Comparison of ENCODE assay signal across 8 mouse cellular contexts in the genomic region with DNA sequence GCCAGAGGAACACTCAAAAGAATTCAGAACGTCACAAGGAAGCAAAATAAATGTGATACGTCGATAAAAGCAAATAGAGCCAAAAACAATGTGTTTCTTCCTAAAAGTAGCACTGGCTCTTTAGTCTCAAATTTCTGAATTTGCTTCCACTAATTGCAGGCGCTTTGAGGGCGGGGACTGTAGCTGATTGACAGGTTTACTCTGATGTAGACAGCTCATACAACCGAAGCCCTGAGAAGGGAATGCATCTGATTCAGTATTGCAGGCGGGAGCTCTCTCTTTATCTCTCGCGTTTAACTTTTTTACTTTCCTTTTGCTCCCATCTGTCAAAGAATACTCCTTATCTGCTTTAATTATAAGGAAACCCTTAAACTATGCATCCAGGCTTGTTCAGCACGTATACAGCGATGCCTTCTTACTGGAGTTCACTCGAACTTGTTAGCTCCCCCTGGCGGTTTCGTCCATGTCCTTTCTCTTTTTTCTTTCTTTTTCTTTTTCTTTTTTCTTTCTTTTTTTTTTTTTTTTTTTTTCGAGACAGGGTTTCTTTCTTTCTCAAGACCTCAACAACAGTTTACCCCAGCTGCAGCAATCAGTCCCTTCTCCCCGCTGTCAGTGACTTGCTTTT.
DNase-seq lines count a peak whose midpoint lies in the region; ATAC-seq and TF ChIP-seq lines count a peak whose summit lies in the region.

No protein-coding gene starts in this region.

- peak overlapping the region in 1 of 2 experiments; percentile 19; a peak in 1 of 4 replicates for H3K4me3 ChIP-seq in ES-E14 (ENCODE audit: insufficient read depth in 1 of 2, low read depth in 1 of 2, low read length in 2 of 2, poor library complexity in 1 of 2, severe bottlenecking in 1 of 2)
- peak overlapping the region; percentile 24 for H3K4me3 ChIP-seq in forebrain, embryonic 12.5 days (replicated peaks)
- H3K4me3 ChIP-seq in hindbrain, embryonic 11.5 days (ENCODE audit: low read depth, low read length) = no peak overlapping the region
- peak overlapping the region; percentile 14 for H3K4me3 ChIP-seq in lung, embryonic 14.5 days (ENCODE audit: low read depth, low read length)

- no peaks in the 10 kb centered on the region for H3K4me1 ChIP-seq in ES-E14 (ENCODE audit: control insufficient read depth in 2 of 2, insufficient read depth in 2 of 2, low read length in 2 of 2, poor library complexity in 1 of 2)
- H3K4me1 ChIP-seq in forebrain, embryonic 12.5 days = no peaks in the 10 kb centered on the region
- no peaks in the 10 kb centered on the region for H3K4me1 ChIP-seq in hindbrain, embryonic 11.5 days (replicated peaks; ENCODE audit: control insufficient read depth, insufficient read depth, low read length)
- H3K4me1 ChIP-seq in lung, embryonic 14.5 days (ENCODE audit: insufficient read depth) = no peaks in the 10 kb centered on the region

- no peaks in the 10 kb centered on the region for H3K27me3 ChIP-seq in forebrain, embryonic 12.5 days
- H3K27me3 ChIP-seq in hindbrain, embryonic 11.5 days (ENCODE audit: control insufficient read depth, insufficient read depth, low read length) = no peaks in the 10 kb centered on the region
- no peaks in the 10 kb centered on the region for H3K27me3 ChIP-seq in lung, embryonic 14.5 days (ENCODE audit: insufficient read depth, low read length)

- in situ Hi-C loops in ES-E14 (cut with MboI; ENCODE audit: low sequenced_read_pairs in 2 of 2, unreplicated experiment in 2 of 2) = no loop called here

- DNase-seq in ES-E14 (ENCODE audit: low read depth, low spot score) = no peak
- peak; percentile 64 for DNase-seq in brain, embryonic 18.5 days (ENCODE audit: low read depth, low spot score)
- peak; percentile 81 for DNase-seq in hindbrain, embryonic 11.5 days (ENCODE audit: low spot score)
- DNase-seq in layer of hippocampus, adult 9-10 months (ENCODE audit: low spot score) = peak; percentile 44
- DNase-seq in lung, embryonic 14.5 days = peak; percentile 91
- peak; percentile 29 for DNase-seq in retina, adult 2 months (ENCODE audit: low read depth, low spot score)
- DNase-seq in yolk sac, embryonic 10.5 days (ENCODE audit: low spot score) = peak; percentile 50

- H3K36me3 ChIP-seq in ES-E14 (ENCODE audit: control insufficient read depth, insufficient read depth, low read length, poor library complexity, severe bottlenecking) = no peaks in the 10 kb centered on the region
- H3K36me3 ChIP-seq in forebrain, embryonic 12.5 days (replicated peaks) = no peaks in the 10 kb centered on the region
- H3K36me3 ChIP-seq in hindbrain, embryonic 11.5 days (ENCODE audit: control insufficient read depth, insufficient read depth, low read length) = no peaks in the 10 kb centered on the region
- no peaks in the 10 kb centered on the region for H3K36me3 ChIP-seq in lung, embryonic 14.5 days (ENCODE audit: insufficient read depth)

- no peaks in the 10 kb centered on the region for H3K9me3 ChIP-seq in ES-E14 (ENCODE audit: control insufficient read depth, insufficient read depth, low read depth, low read length)
- no peaks in the 10 kb centered on the region for H3K9me3 ChIP-seq in forebrain, embryonic 12.5 days
- no peaks in the 10 kb centered on the region for H3K9me3 ChIP-seq in hindbrain, embryonic 11.5 days (ENCODE audit: control insufficient read depth, low read length)
- no peaks in the 10 kb centered on the region for H3K9me3 ChIP-seq in lung, embryonic 14.5 days (ENCODE audit: low read depth, low read length)

- no peak overlapping the region for H3K9ac ChIP-seq in ES-E14 (ENCODE audit: insufficient read depth, low read depth, low read length, poor library complexity, severe bottlenecking)
- H3K9ac ChIP-seq in forebrain, embryonic 12.5 days = no peak overlapping the region
- H3K9ac ChIP-seq in hindbrain, embryonic 11.5 days (ENCODE audit: low read depth, low read length) = no peak overlapping the region
- no peak overlapping the region for H3K9ac ChIP-seq in lung, embryonic 14.5 days

- peak; percentile 70 for TF ChIP-seq CTCF in lung, embryonic 14.5 days (IDR thresholded peaks at IDR 0.05; ENCODE audit: low read depth)

- H3K27ac ChIP-seq in ES-E14 (ENCODE audit: insufficient read depth, low read depth, low read length, poor library complexity, severe bottlenecking) = no peak overlapping the region
- H3K27ac ChIP-seq in forebrain, embryonic 12.5 days = no peak overlapping the region
- no peak overlapping the region for H3K27ac ChIP-seq in hindbrain, embryonic 11.5 days (ENCODE audit: low read depth, low read length)
- H3K27ac ChIP-seq in lung, embryonic 14.5 days (ENCODE audit: low read depth) = no peak overlapping the region

- WGBS in forebrain, embryonic 12.5 days = 26% methylated on average over 16 of the region's 16 CpGs
- 31% methylated on average over 16 of the region's 16 CpGs for WGBS in hindbrain, embryonic 11.5 days
- WGBS in lung, embryonic 14.5 days = 19% methylated on average over 16 of the region's 16 CpGs

- peak; percentile 70; the same call in 1 of the 2 replicates for ATAC-seq in forebrain, embryonic 12.5 days (ENCODE audit: low FRiP score)
- ATAC-seq in hindbrain, embryonic 11.5 days (ENCODE audit: low FRiP score) = peak; percentile 64; the same call in 1 of the 2 replicates
- ATAC-seq in lung, embryonic 14.5 days (ENCODE audit: insufficient read depth) = peak; percentile 79

- peak overlapping the region; percentile 46 for H3K4me2 ChIP-seq in forebrain, embryonic 12.5 days
- H3K4me2 ChIP-seq in hindbrain, embryonic 11.5 days (replicated peaks; ENCODE audit: low read depth, low read length) = 0 out of 2 replicates have a peak overlapping the region, but pooled peaks have one; percentile 27
- H3K4me2 ChIP-seq in lung, embryonic 14.5 days = peak overlapping the region; percentile 58

TF ChIP-seq in ES-E14, 5 proteins besides CTCF, POLR2A, EP300 and RAD21:
- TF ChIP-seq ZC3H11A (IDR thresholded peaks at IDR 0.05; ENCODE audit: borderline replicate concordance, low read depth, low read length) (no peak), ZNF384 (IDR thresholded peaks at IDR 0.05; ENCODE audit: low read depth, low read length) (0 out of 2 replicates have a peak, but pooled peaks have one; percentile 42), HCFC1 (IDR thresholded peaks at IDR 0.05; ENCODE audit: borderline replicate concordance, insufficient read depth, low read length) (no peak)
